Mouse (Mus musculus) neutrophil, adult 65 days (primary cell): Measurements from ENCODE around the gene Tmem242. TPM values are rescaled to one million over a fixed set of nuclear protein-coding genes. Genes with fewer than 3 reads are reported as not detected.

ENCODE experiments used
- total RNA-seq: library from RNA; stranded (reverse); gene quantifications from 2 replicates; pipeline ENCODE4 v1.2.4, GENCODE M21; 2023

Tmem242 gene
- 24.1 and 27.0 TPM in 2 replicates for total RNA-seq

GRCm38 (mm10) chr17:5440159-5440971 is at the start of gene Tmem242:
TSS of gene Tmem242 (minus strand) at chr17:5440259.

GRCm38 (mm10) chr17:5418545-5418944 is 21.5 kb downstream of the Tmem242 start, which contains the start of gene Ldhal6b:
TSS of gene Ldhal6b (minus strand) at chr17:5418767.

Other genes starting within 250 kb of the Tmem242 start
- gene Ldhal6b, start 21.5 kb downstream of the Tmem242 start, total RNA-seq = 0.45 and 1.5 TPM in 2 replicates
- gene Zdhhc14, start 52.3 kb upstream of the Tmem242 start, total RNA-seq = 2.5 and 2.7 TPM in 2 replicates